Mouse (Mus musculus) hematopoietic stem cell, adult 5-6 weeks (primary cell): ENCODE data around the gene Notch2. TPM values are rescaled to one million over a fixed set of nuclear protein-coding genes. Genes with fewer than 3 reads are reported as not detected.

Experiments
- ATAC-seq, 2 experiments: fragments of 125-278 bp in 1 of 2; replicated peaks in 1 of 2; 2 replicates each; pipeline ENCODE4 v1.8.0; 2016 to 2017; ENCODE audit warnings: inconsistent platforms in 2 of 2, mild to moderate bottlenecking in 2 of 2, moderate number of reproducible peaks in 2 of 2, low read depth in 1 of 2, moderate TSS enrichment in 1 of 2; ENCODE audit not compliant: low FRiP score in 2 of 2, poor library complexity in 2 of 2, severe bottlenecking in 2 of 2, insufficient read depth in 1 of 2, low TSS enrichment in 1 of 2
- total RNA-seq: library from RNA; stranded (forward); fragments of 172-1452, 232-1000 nt; gene quantifications from 2 replicates; pipeline ENCODE4 v1.2.3, GENCODE M21; 2017

The Notch2 gene
- total RNA-seq, 1 experiment from 2014 or later, result 46.6 TPM

GRCm38 (mm10) chr3:98074622-98075231 lies 61.4 kb downstream of the Notch2 start:
- no peak for ATAC-seq

DNA sequence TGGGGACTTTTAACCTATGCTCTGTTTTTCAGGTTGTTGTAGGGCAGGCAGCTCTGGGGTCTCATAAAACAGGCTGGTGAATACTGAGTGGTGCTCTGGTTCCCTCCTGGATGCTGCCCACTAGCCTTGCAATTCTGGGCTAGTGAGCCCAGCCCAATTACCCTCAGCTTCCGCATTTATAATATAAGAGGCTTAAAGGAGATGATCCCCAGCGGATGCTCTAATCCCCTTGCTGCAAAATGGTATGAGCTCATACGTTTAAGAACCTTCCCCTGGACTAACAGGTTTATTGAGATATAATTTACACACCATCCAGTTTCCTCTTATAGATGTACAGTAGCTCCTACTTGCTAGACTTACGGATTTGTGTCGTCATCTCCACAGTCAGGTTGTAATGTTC lies 64.5 kb downstream of the Notch2 start:
- ATAC-seq, result no peak

DNA sequence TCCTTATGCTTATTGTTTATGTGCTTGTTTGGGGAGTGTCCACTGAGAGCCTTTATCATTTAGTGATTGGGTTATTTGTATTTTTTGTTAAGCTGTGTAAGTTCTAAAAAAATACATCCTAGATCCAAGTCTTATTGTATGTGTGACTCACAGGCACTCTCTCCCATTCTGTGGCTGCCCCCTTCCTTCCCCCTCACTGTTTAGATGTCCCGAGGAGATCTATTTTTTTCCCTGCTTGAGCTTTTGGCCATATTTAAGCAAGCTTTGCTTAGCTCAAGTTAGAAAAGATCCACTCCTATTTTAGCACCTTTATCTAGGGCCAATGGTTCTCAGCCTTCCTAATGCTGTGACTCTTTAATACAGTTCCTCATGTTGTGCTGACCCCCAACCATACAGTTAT lies 65.5 kb downstream of the Notch2 start:
- no peak for ATAC-seq

DNA sequence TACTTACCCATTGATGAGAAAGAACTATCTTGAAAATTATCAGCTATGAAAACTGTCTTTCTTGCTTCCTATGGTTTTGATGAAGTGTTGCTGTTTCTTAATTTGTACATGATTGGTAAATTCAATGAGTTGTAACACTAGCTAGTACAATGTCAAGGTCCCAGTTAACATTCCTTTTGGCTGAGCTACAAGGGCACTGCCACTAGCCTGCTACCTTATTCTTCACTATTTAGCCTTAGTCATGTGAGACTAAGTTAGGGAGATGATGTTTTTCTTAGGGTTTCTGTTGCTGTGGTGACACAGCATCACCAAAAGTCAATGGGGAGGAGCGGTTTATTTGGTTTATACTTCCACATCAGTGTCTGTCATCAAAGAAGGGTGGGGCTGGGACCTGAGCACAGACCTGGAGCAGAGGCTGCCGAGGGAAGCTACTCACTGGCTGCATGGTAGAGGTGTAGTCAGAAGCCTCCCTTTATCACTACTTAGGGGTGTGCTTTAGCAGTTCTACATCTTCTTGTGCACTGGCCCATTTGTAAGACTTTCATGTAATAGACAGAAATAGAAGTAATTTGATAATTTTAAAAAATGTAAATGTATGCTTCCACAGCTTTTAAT lies 66.4 kb downstream of the Notch2 start:
- no peak for ATAC-seq

- ATAC-seq, result no peak
Observed at GRCm38 (mm10) chr3:98080630-98081029, 67.3 kb downstream of the Notch2 start.

DNA sequence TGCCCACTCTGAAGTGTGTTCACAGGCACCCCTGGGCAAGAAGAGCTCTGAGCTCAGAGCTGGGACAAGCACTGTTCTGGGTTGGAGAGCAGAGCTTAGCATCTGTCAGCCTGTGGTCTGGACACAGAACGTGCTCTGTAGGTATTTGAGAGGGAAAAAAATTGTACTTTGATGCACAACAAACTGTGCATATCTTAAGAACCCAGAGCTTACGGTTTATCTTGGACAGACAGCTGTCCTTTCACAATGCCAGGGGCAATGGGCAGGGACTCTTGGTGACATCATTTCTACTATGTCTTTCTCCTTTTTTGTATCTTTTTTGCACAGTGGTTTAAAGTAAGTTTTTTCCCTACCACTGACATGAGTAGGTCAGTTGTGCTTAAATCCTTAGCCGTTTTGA lies 68.9 kb downstream of the Notch2 start:
- no peak; a peak in 1 of 4 replicates for ATAC-seq

DNA sequence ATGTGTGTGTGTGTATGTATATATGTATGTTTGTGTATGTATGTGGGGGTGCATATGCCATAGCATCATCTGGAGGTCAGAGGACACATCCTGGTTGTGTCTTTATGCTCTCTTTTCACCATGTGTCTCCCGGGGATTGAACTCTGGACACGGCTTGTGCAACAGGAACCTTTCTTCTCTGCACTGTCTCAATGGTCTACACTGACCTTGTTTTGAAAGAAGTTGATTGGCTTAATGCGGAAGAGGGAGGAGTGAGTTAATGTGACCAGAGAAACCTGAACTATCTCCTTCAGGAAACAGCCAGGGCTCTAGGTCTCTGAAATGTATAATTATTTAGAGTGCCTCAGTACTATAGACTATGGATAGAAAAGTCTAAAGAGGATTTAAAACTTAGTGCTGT lies 69.6 kb downstream of the Notch2 start:
- no peak for ATAC-seq

DNA sequence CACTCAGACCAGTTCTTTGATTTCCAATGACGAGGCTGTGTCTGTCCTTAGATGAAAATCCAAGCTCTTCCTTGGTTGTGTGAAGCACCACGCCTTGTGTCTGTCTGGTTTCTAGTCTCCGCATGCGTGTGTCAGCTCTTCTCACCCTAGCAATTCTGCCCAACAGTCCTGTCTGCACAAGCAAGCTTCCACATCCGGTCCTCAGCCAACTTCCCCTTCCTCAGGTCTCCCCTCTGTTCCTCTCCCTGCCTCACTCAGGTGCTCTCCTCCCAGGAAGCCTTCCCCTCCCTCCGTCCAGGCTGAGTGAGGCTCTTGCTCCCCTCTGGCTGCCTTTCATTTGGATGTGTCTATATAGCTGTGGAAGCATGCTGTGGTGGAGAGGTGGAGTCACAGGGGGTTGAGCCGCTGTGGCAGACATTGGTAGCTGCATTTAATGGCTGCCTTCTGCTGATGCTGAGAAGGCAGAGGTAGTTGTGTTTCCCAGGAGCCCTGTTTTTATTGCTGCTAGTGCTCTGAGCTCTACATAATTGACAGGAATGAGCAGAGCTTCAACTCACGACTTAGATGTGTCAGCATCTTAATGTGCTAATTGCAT lies 70.8 kb downstream of the Notch2 start:
- peak; percentile 65 to 77 for ATAC-seq

DNA sequence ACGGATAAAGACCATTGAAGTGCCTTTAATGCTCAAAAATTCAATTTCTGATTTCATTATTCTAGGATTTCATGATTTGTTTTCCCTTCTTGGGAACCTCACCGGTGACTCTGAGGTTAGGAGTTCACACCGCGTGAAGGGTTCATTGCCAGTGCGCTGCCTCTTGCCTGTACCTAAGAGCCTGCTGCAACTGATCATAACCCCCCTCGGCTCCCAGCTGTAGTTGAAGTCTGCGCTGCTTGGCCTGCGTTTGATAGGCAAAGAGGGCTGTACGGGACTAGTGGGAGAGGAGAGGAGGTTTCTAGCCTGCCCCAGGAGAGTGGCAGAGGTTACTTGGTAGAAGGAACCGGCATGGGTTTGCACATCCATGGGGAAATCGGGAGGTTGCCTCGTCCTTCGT lies 71.5 kb downstream of the Notch2 start:
- ATAC-seq, result no peak

DNA sequence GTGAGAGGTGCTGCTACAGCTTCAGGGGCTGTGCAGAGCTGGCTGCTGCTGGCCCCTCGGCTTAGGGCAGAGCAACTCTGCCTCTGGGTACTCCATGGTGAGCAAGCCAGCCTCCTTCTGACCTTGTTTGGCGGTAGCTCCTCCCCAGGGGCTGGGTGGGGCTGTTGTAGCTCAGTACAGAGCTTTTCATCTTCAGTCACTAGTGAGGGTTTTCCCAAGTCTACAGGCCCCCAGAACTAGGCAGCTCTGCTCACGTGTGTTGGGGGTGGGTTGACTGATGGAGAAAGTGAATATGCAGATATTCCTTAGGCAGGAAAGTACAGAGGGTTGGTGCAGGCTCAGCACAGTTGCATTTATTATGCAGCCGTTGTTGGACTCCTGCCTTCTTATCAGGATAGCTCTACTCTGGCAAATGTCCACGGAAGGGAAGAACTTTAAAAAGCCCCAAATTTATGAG lies 72.5 kb downstream of the Notch2 start:
- ATAC-seq, result peak in 1 of 2 experiments; percentile 40; a peak in 2 of 4 replicates

GRCm38 (mm10) chr3:98086441-98086840 lies 73.1 kb downstream of the Notch2 start:
- no peak for ATAC-seq

DNA sequence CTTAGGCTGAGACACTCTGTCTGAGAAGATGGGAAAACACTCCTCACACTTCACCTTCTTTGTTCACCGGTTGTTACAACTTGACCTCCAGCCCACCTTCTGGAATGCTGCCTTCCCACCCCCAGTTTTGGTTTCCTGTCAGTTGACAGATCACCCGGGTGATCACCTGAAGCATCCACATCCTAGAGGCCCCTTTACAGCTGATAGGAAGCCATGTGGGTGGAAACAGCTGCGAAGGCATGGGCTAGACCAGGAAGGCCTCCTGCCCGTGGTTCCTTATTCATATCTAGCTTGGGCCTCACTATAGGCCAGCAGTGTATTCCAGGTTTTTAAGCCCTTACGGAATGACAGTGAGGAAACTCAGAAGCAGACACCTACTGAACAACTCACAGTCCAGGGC lies 73.5 kb downstream of the Notch2 start:
- ATAC-seq, result no peak

- no peak for ATAC-seq
Observed at GRCm38 (mm10) chr3:98087551-98087950, 74.2 kb downstream of the Notch2 start.

GRCm38 (mm10) chr3:98089702-98090101 lies 76.4 kb downstream of the Notch2 start:
- no peak for ATAC-seq

GRCm38 (mm10) chr3:98090129-98090528 lies 76.8 kb downstream of the Notch2 start:
- ATAC-seq, result no peak

GRCm38 (mm10) chr3:98092680-98093370 lies 79.5 kb downstream of the Notch2 start:
- no peak for ATAC-seq

DNA sequence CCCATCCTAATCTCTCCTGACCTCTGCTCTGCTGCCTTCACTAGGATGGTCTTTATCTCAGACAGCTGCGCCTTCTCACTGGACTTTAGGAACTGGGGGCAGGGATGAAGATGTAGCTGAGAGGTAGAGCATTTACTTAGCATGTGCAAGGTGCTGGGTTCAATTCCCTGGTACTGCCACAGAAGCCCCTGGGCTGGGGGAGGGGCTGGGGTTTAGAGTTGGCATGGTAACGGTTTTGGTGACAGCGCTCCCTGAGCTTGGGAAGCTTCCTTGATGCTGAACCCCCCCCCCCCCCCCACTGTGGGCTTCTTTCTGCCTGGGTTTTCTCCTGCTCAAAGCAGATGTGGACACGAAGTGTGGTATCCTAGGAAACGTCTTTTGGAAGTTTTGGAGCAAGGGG lies 80.6 kb downstream of the Notch2 start:
- no peak for ATAC-seq
